Mouse (Mus musculus) gonadal fat pad, adult 2 months (tissue): ENCODE measurements around the gene Cacnb2. TPM values are rescaled to one million over a fixed set of nuclear protein-coding genes. Genes with fewer than 3 reads are reported as not detected.

Experiments
- DNase-seq: peaks from one replicate; pipeline ENCODE4 v3.0.0-alpha.2; 2012; ENCODE audit warnings: low read depth
- polyA plus RNA-seq: library from polyadenylated mRNA; depleted of rRNA; stranded (reverse); fragments of >200 nt; gene quantifications from 2 replicates; pipeline ENCODE4 v1.2.3, GENCODE M21; 2012; rRNA removed

Gene Cacnb2
- 2.2 and 2.5 TPM in 2 replicates for polyA plus RNA-seq

GRCm38 (mm10) chr2:14602788-14603187 lies at the start of gene Cacnb2:
Gene Cacnb2, plus strand, starts transcription at chr2:14603088.
- DNase-seq: no peak

GRCm38 (mm10) chr2:14568020-14568419 lies 34.9 kb upstream of the Cacnb2 start:
- DNase-seq: no peak

- no peak for DNase-seq
Measured at GRCm38 (mm10) chr2:14571300-14571699, 31.6 kb upstream of the Cacnb2 start.

- peak; percentile 6 for DNase-seq
Measured at GRCm38 (mm10) chr2:14589541-14589940, 13.3 kb upstream of the Cacnb2 start.

- DNase-seq: no peak
Measured at GRCm38 (mm10) chr2:14597909-14598563, 4.9 kb upstream of the Cacnb2 start.

GRCm38 (mm10) chr2:14603784-14604781 lies 1.2 kb downstream of the Cacnb2 start:
- DNase-seq: no peak

- DNase-seq: no peak
Measured at GRCm38 (mm10) chr2:14604791-14605190, 1.9 kb downstream of the Cacnb2 start.

- DNase-seq: no peak
Measured at GRCm38 (mm10) chr2:14605207-14605606, 2.3 kb downstream of the Cacnb2 start.

- DNase-seq: no peak
Measured at GRCm38 (mm10) chr2:14608606-14609005, 5.7 kb downstream of the Cacnb2 start.

- DNase-seq: no peak
Measured at GRCm38 (mm10) chr2:14612705-14613104, 9.8 kb downstream of the Cacnb2 start.

- DNase-seq: no peak
Measured at GRCm38 (mm10) chr2:14616361-14616760, 13.5 kb downstream of the Cacnb2 start.

GRCm38 (mm10) chr2:14620120-14620853 lies 17.4 kb downstream of the Cacnb2 start:
- no peak for DNase-seq

- no peak for DNase-seq
Measured at GRCm38 (mm10) chr2:14620891-14621290, 18.0 kb downstream of the Cacnb2 start.

GRCm38 (mm10) chr2:14623820-14624219 lies 20.9 kb downstream of the Cacnb2 start:
- DNase-seq: no peak

- no peak for DNase-seq
Measured at GRCm38 (mm10) chr2:14629814-14630492, 27.1 kb downstream of the Cacnb2 start.

GRCm38 (mm10) chr2:14631590-14631989 lies 28.7 kb downstream of the Cacnb2 start:
- no peak for DNase-seq

GRCm38 (mm10) chr2:14633202-14633601 lies 30.3 kb downstream of the Cacnb2 start:
- DNase-seq: no peak

- DNase-seq: no peak
Measured at GRCm38 (mm10) chr2:14639266-14639665, 36.4 kb downstream of the Cacnb2 start.

GRCm38 (mm10) chr2:14639877-14640276 lies 37.0 kb downstream of the Cacnb2 start:
- DNase-seq: no peak

- DNase-seq: no peak
Measured at GRCm38 (mm10) chr2:14641040-14641439, 38.2 kb downstream of the Cacnb2 start.

- DNase-seq: no peak
Measured at GRCm38 (mm10) chr2:14651268-14651667, 48.4 kb downstream of the Cacnb2 start.
